Mouse (Mus musculus): ENCODE measurements around the gene Cyp2d11.
"Not testable (repeated sequence)": the region's sequence is repeated elsewhere in the genome, so short reads cannot be mapped to it uniquely, and the experiment has no call there.

The Cyp2d11 gene

GRCm38 (mm10) chr15:82393922-82394321, at the start of gene Cyp2d11:
Gene Cyp2d11, minus strand, starts transcription at chr15:82394022.
- in situ Hi-C loops (cut with MboI, MseI), result loop anchor here (5.0 kb wide), 1 partner anchor 58 kb away; no protein-coding TSS in a partner anchor

- in situ Hi-C loops (cut with MboI, MseI), result no loop called here
Observed at GRCm38 (mm10) chr15:82437975-82438617, 44.3 kb upstream of the Cyp2d11 start.

- in situ Hi-C loops (cut with MboI, MseI), result no loop called here
Observed at GRCm38 (mm10) chr15:82435606-82436005, 41.8 kb upstream of the Cyp2d11 start.

GRCm38 (mm10) chr15:82435011-82435410, 41.2 kb upstream of the Cyp2d11 start:
- in situ Hi-C loops (cut with MboI, MseI), result no loop called here

- in situ Hi-C loops (cut with MboI, MseI), result no loop called here
Observed at GRCm38 (mm10) chr15:82434541-82434940, 40.7 kb upstream of the Cyp2d11 start.

- in situ Hi-C loops (cut with MboI, MseI), result no loop called here
Observed at GRCm38 (mm10) chr15:82433621-82434020, 39.8 kb upstream of the Cyp2d11 start.

- in situ Hi-C loops (cut with MboI, MseI), result no loop called here
Observed at GRCm38 (mm10) chr15:82433137-82433536, 39.3 kb upstream of the Cyp2d11 start, which contains the start of gene Cyp2d9. Gene Cyp2d9, plus strand, starts transcription at chr15:82433437.

GRCm38 (mm10) chr15:82423471-82423870, 29.6 kb upstream of the Cyp2d11 start:
- in situ Hi-C loops (cut with MboI, MseI), result no loop called here

GRCm38 (mm10) chr15:82422935-82423334, 29.1 kb upstream of the Cyp2d11 start:
- in situ Hi-C loops (cut with MboI, MseI), result no loop called here

- in situ Hi-C loops (cut with MboI, MseI), result no loop called here
Observed at GRCm38 (mm10) chr15:82418616-82419015, 24.8 kb upstream of the Cyp2d11 start.

GRCm38 (mm10) chr15:82416797-82417789, 23.3 kb upstream of the Cyp2d11 start:
- in situ Hi-C loops (cut with MboI, MseI), result no loop called here

- in situ Hi-C loops (cut with MboI, MseI), result no loop called here
Observed at GRCm38 (mm10) chr15:82407536-82407935, 13.7 kb upstream of the Cyp2d11 start.

- in situ Hi-C loops (cut with MboI, MseI), result no loop called here
Observed at GRCm38 (mm10) chr15:82406981-82407380, 13.2 kb upstream of the Cyp2d11 start, which contains the start of gene Cyp2d10. Gene Cyp2d10, minus strand, starts transcription at chr15:82407195.

GRCm38 (mm10) chr15:82404163-82404562, 10.3 kb upstream of the Cyp2d11 start:
- in situ Hi-C loops (cut with MboI, MseI), result no loop called here

GRCm38 (mm10) chr15:82403606-82404005, 9.8 kb upstream of the Cyp2d11 start:
- in situ Hi-C loops (cut with MboI, MseI), result no loop called here

- in situ Hi-C loops (cut with MboI, MseI), result no loop called here
Observed at GRCm38 (mm10) chr15:82402741-82403140, 8.9 kb upstream of the Cyp2d11 start.

- in situ Hi-C loops (cut with MboI, MseI), result no loop called here
Observed at GRCm38 (mm10) chr15:82402106-82402505, 8.3 kb upstream of the Cyp2d11 start.

- in situ Hi-C loops (cut with MboI, MseI), result no loop called here
Observed at GRCm38 (mm10) chr15:82401516-82401915, 7.7 kb upstream of the Cyp2d11 start.

- in situ Hi-C loops (cut with MboI, MseI), result not testable (repeated sequence)
Observed at GRCm38 (mm10) chr15:82395955-82396354, 2.1 kb upstream of the Cyp2d11 start.

GRCm38 (mm10) chr15:82389916-82390315, 3.9 kb downstream of the Cyp2d11 start:
- in situ Hi-C loops (cut with MboI, MseI), result loop anchor here (5.0 kb wide), 1 partner anchor 62 kb away; no protein-coding TSS in a partner anchor

GRCm38 (mm10) chr15:82385729-82386128, 8.1 kb downstream of the Cyp2d11 start:
- in situ Hi-C loops (cut with MboI, MseI), result no loop called here

- in situ Hi-C loops (cut with MboI, MseI), result no loop called here
Observed at GRCm38 (mm10) chr15:82382441-82382840, 11.4 kb downstream of the Cyp2d11 start.

Measured in T-helper 17 cell (primary cell).